Mouse (Mus musculus): ENCODE measurements around the gene Cobll1. TPM values are rescaled to one million over a fixed set of nuclear protein-coding genes. Genes with fewer than 3 reads are reported as not detected.

The Cobll1 gene
- polyA plus RNA-seq, 1 experiment from 2014 or later, result 9.2 TPM

DNA sequence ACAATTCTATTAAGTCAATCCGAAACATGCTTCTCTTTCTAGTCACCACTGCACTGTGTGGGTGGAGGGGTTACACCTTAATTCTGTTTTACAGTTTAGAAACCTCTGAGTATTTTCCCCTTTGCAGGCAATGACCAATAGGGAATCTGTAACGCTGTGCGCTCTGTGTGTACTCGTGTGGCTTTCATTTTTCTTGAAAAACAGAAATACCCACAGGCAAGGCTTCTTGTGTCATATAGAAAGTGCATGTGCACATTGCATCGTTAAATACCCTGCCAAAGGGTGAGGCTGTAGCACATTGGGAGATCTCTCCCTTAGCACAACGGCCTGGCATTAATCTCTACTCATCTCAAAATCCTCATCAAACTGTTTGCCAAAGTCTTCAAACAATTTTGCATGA is 134.6 kb downstream of the Cobll1 start:
- no peaks in the 10 kb centered on the region for H3K4me1 ChIP-seq
- no peak overlapping the region for H3K4me3 ChIP-seq
- no peaks in the 10 kb centered on the region for H3K36me3 ChIP-seq
- no peak overlapping the region for H3K4me2 ChIP-seq
- H3K27me3 ChIP-seq, result no peaks in the 10 kb centered on the region
- no peak overlapping the region for H3K27ac ChIP-seq
- no peaks in the 10 kb centered on the region for H3K9me3 ChIP-seq
- no peak for ATAC-seq (ENCODE audit: borderline replicate concordance, extremely low read depth, low FRiP score, low TSS enrichment)
- WGBS, result 82% methylated on average over 6 of the region's 6 CpGs
- no peak overlapping the region for H3K9ac ChIP-seq

DNA sequence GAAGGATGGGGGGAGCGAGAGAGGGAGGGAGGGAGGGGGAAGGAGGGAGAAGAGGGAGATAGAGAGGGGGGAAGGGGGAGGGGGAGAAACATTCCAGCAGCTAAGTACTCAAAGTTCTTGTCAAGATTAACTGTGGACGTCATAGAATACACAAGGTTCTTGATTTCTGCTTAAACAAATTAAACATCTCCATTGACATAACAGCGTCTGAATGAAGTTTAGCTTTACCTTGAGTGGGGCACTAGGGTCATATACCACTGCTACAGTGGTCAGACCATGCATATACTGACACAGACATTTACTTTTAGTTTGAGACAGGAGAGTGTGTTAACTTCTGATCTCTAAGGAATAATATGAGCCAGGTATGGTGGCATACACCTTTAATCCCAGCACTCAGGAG is 135.4 kb downstream of the Cobll1 start:
- WGBS, result 32% methylated on average over 3 of the region's 3 CpGs
- no peak overlapping the region for H3K4me2 ChIP-seq
- H3K27ac ChIP-seq, result no peak overlapping the region
- H3K36me3 ChIP-seq, result no peaks in the 10 kb centered on the region
- ATAC-seq (ENCODE audit: borderline replicate concordance, extremely low read depth, low FRiP score, low TSS enrichment), result peak; percentile 57; the same call in 1 of the 2 replicates
- no peak overlapping the region for H3K9ac ChIP-seq
- H3K27me3 ChIP-seq, result no peaks in the 10 kb centered on the region
- no peaks in the 10 kb centered on the region for H3K4me1 ChIP-seq
- no peaks in the 10 kb centered on the region for H3K9me3 ChIP-seq
- no peak overlapping the region for H3K4me3 ChIP-seq

DNA sequence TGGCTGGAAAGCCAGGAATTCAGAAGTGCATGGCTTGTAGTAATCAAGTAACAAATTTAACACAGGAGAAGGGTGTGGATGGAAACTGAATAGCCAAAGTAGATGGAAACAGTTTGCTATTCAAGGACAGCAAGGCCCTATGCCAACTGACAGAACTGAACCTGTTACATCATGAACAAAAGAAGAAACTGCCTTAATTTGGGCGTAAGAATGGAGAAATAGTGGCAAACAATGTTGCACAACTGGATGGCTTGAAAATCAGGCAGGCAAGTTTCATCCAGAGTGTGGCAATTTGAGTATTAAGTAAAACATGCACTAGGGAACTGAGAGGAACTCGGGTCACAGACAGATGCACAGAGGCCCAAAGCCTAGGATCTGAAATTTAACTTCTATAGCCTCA is 137.8 kb downstream of the Cobll1 start:
- Histone ChIP-seq H3K36me3 (no peaks in the 10 kb centered on the region), H3K27ac (no peak overlapping the region), H3K4me2 (no peak overlapping the region), H3K27me3 (no peaks in the 10 kb centered on the region), H3K4me1 (no peaks in the 10 kb centered on the region), H3K9me3 (no peaks in the 10 kb centered on the region), H3K9ac (no peak overlapping the region), H3K4me3 (no peak overlapping the region)
- no peak for ATAC-seq (ENCODE audit: borderline replicate concordance, extremely low read depth, low FRiP score, low TSS enrichment)
- 87% methylated on average over 2 of the region's 2 CpGs for WGBS

DNA sequence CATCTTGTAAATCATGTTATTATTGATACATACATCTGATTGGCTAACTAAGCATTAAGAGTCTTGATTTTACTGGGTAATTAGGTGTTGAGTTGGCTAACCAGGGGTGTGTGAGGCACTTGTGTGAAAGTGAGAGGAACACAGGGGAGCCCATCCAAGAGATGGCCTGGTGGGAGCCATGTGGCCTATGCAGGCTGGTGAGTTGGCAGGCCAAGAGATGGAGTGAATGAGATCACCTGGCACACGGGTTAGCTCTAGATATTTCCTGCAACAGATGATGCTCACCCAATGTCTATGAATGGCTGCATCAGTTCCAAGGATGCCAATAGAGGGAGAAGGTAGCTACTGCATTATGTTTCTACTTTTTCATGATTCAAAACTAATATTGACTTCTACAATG is 139.2 kb downstream of the Cobll1 start:
- Histone ChIP-seq H3K4me2 (no peak overlapping the region), H3K9ac (no peak overlapping the region), H3K4me1 (peaks cover 4% of the 10 kb centered on the region; the same call in 1 of the 2 replicates), H3K9me3 (no peaks in the 10 kb centered on the region), H3K27me3 (no peaks in the 10 kb centered on the region), H3K4me3 (no peak overlapping the region), H3K27ac (no peak overlapping the region), H3K36me3 (no peaks in the 10 kb centered on the region)
- no peak for ATAC-seq (ENCODE audit: borderline replicate concordance, extremely low read depth, low FRiP score, low TSS enrichment)
- 90% methylated on average over 1 of the region's 1 CpGs for WGBS

DNA sequence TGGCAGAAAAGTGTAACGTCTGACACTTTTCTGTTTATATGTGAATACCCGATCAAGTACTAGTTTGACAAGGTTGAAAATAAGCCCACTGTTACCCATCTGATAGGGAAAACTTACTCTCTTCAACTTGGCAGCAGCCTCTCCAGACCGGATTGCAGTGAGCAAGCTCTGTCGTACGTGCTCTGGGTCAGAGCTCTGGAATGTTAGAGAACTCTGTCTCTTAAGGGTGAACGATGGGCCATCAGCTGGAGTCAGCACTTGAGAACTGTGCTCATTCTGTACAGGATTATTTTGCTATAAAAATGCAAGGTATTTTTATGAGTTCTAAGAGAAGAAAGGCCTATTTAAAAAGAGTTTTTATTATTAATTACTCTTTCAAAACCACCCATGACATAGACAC is 143.6 kb downstream of the Cobll1 start:
- no peak overlapping the region for H3K9ac ChIP-seq
- no peaks in the 10 kb centered on the region for H3K27me3 ChIP-seq
- H3K9me3 ChIP-seq, result no peaks in the 10 kb centered on the region
- H3K4me1 ChIP-seq, result peaks cover 13% of the 10 kb centered on the region
- WGBS, result 43% methylated on average over 6 of the region's 6 CpGs
- no peak overlapping the region for H3K4me3 ChIP-seq
- no peaks in the 10 kb centered on the region for H3K36me3 ChIP-seq
- H3K4me2 ChIP-seq, result no peak overlapping the region
- 0 out of 2 replicates have a peak overlapping the region, but pooled peaks have one; percentile 15 for H3K27ac ChIP-seq
- ATAC-seq (ENCODE audit: borderline replicate concordance, extremely low read depth, low FRiP score, low TSS enrichment), result peak; percentile 44; the same call in 1 of the 2 replicates

DNA sequence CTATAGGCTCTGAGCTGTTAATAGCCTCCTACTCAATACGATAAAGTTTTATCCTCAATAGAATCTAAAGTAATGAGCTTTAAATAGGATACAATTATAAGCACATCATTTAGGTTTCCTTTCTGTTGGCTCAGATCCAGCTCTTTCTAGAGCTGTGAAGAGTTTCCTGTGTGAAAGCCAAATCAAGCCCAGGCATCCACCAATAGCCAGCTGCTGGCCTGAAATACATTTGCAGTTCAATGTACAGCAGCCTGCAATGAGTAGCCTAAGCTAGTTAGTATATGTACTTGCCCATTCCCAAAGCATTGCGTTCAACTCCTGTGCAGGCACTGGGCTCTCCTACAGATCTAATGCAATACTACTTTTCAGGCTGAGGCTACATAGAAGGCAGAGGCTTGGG is 145.2 kb downstream of the Cobll1 start:
- H3K9ac ChIP-seq, result no peak overlapping the region
- H3K27ac ChIP-seq, result no peak overlapping the region
- peak; percentile 77; the same call in 1 of the 2 replicates for ATAC-seq (ENCODE audit: borderline replicate concordance, extremely low read depth, low FRiP score, low TSS enrichment)
- WGBS, result 54% methylated on average over 2 of the region's 2 CpGs
- peaks cover 17% of the 10 kb centered on the region for H3K4me1 ChIP-seq
- H3K4me3 ChIP-seq, result no peak overlapping the region
- H3K36me3 ChIP-seq, result no peaks in the 10 kb centered on the region
- H3K27me3 ChIP-seq, result no peaks in the 10 kb centered on the region
- no peaks in the 10 kb centered on the region for H3K9me3 ChIP-seq
- H3K4me2 ChIP-seq, result no peak overlapping the region

DNA sequence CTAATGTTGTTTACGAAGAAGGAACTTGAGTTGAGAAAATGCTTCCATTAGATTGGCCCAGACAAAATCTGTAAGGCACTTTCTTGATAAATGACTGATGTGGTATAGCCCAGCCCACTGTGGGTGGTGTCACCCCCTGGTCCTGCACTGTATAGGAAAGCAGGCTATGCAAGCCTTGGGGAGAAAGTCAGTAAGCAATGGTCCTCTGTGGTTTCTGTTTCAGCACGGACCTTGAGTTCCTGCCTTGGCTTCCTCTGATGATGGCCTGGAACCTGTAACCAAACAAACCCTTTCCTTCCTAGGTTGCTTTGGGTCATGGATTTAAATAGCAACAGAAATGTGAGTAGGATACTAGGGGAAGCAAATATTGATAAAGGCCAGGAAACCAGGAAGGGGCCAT is 148.2 kb downstream of the Cobll1 start:
- no peaks in the 10 kb centered on the region for H3K27me3 ChIP-seq
- no peaks in the 10 kb centered on the region for H3K9me3 ChIP-seq
- H3K4me3 ChIP-seq, result no peak overlapping the region
- no peak for ATAC-seq (ENCODE audit: borderline replicate concordance, extremely low read depth, low FRiP score, low TSS enrichment)
- no peak overlapping the region for H3K27ac ChIP-seq
- no peak overlapping the region for H3K4me2 ChIP-seq
- H3K4me1 ChIP-seq, result peaks cover 17% of the 10 kb centered on the region
- H3K36me3 ChIP-seq, result no peaks in the 10 kb centered on the region
- H3K9ac ChIP-seq, result no peak overlapping the region
- WGBS, result 65% methylated on average over 2 of the region's 2 CpGs

DNA sequence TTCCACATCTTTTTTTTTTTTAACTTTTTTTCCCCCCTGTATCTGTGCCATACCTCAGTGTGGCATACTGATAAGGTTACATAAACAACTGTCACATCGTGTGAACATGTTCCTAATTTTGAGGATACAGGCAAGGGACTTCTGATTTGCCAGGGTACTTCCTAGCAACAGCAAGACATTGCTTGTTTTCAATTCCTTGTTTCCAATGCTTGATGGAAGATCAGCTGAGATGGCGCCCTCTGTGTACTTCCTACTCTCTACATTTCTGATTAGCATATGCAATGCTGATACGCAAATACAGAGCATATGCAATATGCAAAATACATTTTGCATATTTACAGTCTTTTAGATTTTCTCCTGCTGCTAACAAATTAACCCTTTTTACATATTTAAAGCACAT is 152.0 kb downstream of the Cobll1 start:
- 72% methylated on average over 3 of the region's 3 CpGs for whole genome bisulfite sequencing
- Histone ChIP-seq H3K9me3 (no peaks in the 10 kb centered on the region), H3K4me2 (no peak overlapping the region), H3K9ac (no peak overlapping the region), H3K36me3 (no peaks in the 10 kb centered on the region), H3K4me3 (no peak overlapping the region), H3K4me1 (peaks cover 5% of the 10 kb centered on the region; the same call in 1 of the 2 replicates), H3K27ac (no peak overlapping the region), H3K27me3 (no peaks in the 10 kb centered on the region)
- no peak for ATAC-seq (ENCODE audit: borderline replicate concordance, extremely low read depth, low FRiP score, low TSS enrichment)

DNA sequence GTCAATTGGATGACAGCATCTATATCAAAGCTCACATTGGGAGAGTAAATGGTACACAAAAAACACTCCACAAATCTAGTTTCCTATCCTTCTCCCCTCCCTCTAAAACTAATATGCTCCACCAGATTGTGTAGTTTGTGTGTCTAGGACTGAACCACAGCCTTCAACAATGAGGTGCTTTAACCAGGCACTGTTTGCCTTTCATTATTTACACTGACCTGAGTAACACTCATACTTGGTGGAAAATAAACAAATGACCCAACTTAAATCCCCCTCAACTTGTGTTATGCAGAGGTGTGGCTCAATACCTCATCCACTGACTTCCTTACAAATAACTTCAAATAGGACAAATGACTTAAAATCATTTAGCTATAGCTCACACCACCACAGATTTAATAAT is 155.8 kb downstream of the Cobll1 start:
- Histone ChIP-seq H3K4me3 (no peak overlapping the region), H3K27me3 (no peaks in the 10 kb centered on the region), H3K27ac (no peak overlapping the region), H3K4me1 (no peaks in the 10 kb centered on the region), H3K9me3 (no peaks in the 10 kb centered on the region), H3K36me3 (no peaks in the 10 kb centered on the region), H3K4me2 (no peak overlapping the region), H3K9ac (no peak overlapping the region)
- ATAC-seq (ENCODE audit: borderline replicate concordance, extremely low read depth, low FRiP score, low TSS enrichment), result no peak

DNA sequence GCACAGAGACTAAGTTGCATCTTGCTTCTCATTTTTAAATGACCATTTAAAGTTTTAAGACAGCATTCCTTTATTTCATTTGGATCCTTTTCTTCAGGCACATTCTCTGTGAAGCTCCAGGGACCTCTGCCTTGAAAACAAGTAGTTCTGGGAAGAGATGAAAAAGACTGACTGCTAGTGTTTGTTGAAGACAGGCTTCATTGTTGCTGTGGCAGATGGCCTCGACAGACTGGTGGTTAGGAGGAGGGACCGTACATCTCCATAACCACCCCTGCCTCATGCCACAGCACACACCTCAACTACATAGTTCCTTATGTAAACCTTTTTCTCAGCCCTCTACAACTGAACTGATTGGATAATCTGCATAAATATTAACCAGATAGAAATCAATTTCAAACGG is 161.7 kb downstream of the Cobll1 start:
- no peaks in the 10 kb centered on the region for H3K4me1 ChIP-seq
- no peak for ATAC-seq (ENCODE audit: borderline replicate concordance, extremely low read depth, low FRiP score, low TSS enrichment)
- 70% methylated on average over 3 of the region's 3 CpGs for WGBS
- no peak overlapping the region for H3K4me2 ChIP-seq
- no peak overlapping the region for H3K4me3 ChIP-seq
- H3K9ac ChIP-seq, result no peak overlapping the region
- H3K27me3 ChIP-seq, result no peaks in the 10 kb centered on the region
- H3K36me3 ChIP-seq, result no peaks in the 10 kb centered on the region
- no peak overlapping the region for H3K27ac ChIP-seq
- H3K9me3 ChIP-seq, result no peaks in the 10 kb centered on the region

DNA sequence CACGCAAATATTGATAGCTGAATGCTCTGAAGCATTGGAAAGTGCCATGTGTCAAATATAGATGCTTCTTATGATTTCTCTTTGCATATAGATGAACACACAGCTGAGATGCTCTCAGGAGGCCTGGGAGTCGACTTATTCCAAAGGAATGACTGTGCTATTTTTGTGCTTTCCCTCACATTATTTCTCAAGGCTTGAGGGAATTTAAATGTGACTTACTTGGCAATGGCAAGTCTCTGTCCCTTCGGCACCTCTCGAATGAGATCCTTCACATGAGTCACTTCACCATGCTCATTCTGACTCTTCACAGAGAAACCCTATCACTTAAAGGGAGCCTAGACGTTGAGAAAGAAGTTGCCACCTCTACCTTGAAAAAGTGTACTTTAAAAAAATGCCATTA is 163.4 kb downstream of the Cobll1 start:
- Histone ChIP-seq H3K9ac (no peak overlapping the region), H3K9me3 (no peaks in the 10 kb centered on the region), H3K27ac (no peak overlapping the region), H3K4me3 (no peak overlapping the region), H3K4me2 (no peak overlapping the region), H3K27me3 (no peaks in the 10 kb centered on the region), H3K4me1 (no peaks in the 10 kb centered on the region), H3K36me3 (no peaks in the 10 kb centered on the region)
- WGBS, result 85% methylated on average over 5 of the region's 5 CpGs
- no peak for ATAC-seq (ENCODE audit: borderline replicate concordance, extremely low read depth, low FRiP score, low TSS enrichment)

DNA sequence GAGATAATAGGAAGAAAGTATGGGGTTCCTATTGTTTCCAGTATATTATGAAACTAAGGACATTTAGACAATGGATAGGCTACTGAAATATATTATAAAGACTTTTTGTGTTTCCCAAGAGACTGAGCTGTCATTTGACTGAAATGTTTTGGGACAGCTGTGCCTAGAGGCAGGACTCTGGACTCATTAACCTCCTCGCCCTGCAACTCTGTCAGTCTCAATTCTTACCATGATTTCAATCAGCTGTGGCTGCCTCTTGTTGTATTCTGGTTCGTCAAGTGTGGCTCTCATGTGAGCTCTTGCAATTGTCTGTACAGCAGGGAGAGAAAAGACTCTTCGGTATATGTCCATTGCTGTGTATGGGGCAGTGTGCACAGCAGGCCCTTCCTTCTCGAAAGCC is 163.8 kb downstream of the Cobll1 start:
- Histone ChIP-seq H3K4me3 (no peak overlapping the region), H3K4me2 (no peak overlapping the region), H3K9me3 (no peaks in the 10 kb centered on the region), H3K36me3 (no peaks in the 10 kb centered on the region), H3K9ac (no peak overlapping the region), H3K27ac (no peak overlapping the region), H3K27me3 (no peaks in the 10 kb centered on the region), H3K4me1 (no peaks in the 10 kb centered on the region)
- 83% methylated on average over 4 of the region's 4 CpGs for WGBS
- no peak for ATAC-seq (ENCODE audit: borderline replicate concordance, extremely low read depth, low FRiP score, low TSS enrichment)

DNA sequence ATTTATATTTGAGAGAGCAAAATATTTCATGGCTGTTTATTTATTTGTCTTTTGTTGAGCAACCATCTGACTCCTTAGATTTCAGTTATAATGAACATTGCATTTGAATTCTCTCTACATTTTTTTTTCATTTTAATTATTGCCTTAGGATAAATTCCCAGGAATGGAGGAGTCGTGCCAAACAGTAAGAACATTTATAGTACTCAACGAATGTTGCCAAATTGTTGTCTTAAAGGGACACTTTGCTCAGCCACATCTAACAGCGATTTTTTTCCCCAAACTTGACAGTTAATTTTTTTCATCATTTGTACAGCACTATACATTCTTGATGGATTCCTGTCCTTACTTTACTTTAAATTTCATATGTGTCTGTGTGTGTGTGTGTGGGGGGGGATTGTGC is 167.0 kb downstream of the Cobll1 start:
- Histone ChIP-seq H3K27ac (no peak overlapping the region), H3K9me3 (no peaks in the 10 kb centered on the region), H3K27me3 (no peaks in the 10 kb centered on the region), H3K4me2 (no peak overlapping the region), H3K4me3 (no peak overlapping the region), H3K36me3 (no peaks in the 10 kb centered on the region), H3K9ac (no peak overlapping the region), H3K4me1 (no peaks in the 10 kb centered on the region)
- WGBS, result 61% methylated on average over 3 of the region's 3 CpGs
- no peak for ATAC-seq (ENCODE audit: borderline replicate concordance, extremely low read depth, low FRiP score, low TSS enrichment)

All from lung, embryonic 15.5 days (tissue).